ENCODE assay signal across 19 mouse cellular contexts in the genomic region with DNA sequence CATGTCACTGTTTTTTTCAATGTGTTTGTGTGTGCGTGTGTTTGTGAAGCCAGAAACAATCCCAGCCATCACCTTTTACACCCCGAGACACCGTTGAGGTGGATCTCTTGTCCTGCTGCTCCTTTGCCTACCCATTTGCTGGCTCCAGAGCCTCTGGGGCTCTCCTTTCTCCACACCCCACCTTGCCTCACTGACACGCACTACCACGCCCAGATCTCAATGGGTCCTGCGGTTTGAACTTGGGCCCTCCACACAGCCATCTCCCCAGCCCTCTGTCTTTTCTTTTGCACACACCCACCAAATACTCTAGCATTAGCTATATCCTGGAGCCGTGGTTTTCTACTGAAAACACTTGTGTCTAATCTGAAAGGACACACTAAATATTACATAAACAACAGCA. TPM values are rescaled to one million over a fixed set of nuclear protein-coding genes. Genes with fewer than 3 reads are reported as not detected.
DNase-seq lines count a peak whose midpoint lies in the region; ATAC-seq and TF ChIP-seq lines count a peak whose summit lies in the region.
"Had no signal": no experiment of that assay in that cellular context is flagged by ENCODE, and none has a peak within 500 bp of the region (broad histone marks: within the 10 kb centered on the region; RNA-seq: fewer than 3 reads in every experiment).

No protein-coding gene starts in this region.

- no peak overlapping the region for H3K4me3 ChIP-seq in intestine, embryonic 15.5 days (replicated peaks)
- H3K4me3 ChIP-seq in intestine, postnatal 0 days (ENCODE audit: low read depth, low read length), result no peak overlapping the region
- H3K4me3 ChIP-seq in liver, embryonic 13.5 days (replicated peaks), result peak overlapping the region; percentile 32
- H3K4me3 ChIP-seq: forebrain, embryonic 15.5 days; heart, embryonic 10.5 days; hindbrain, embryonic 15.5 days; limb, embryonic 12.5 days; midbrain, embryonic 10.5 days had no signal

- no peaks in the 10 kb centered on the region for H3K27me3 ChIP-seq in intestine, embryonic 15.5 days (replicated peaks)
- H3K27me3 ChIP-seq in intestine, postnatal 0 days (replicated peaks; ENCODE audit: control insufficient read depth, insufficient read depth, low read length), result no peaks in the 10 kb centered on the region
- H3K27me3 ChIP-seq in liver, embryonic 13.5 days, result no peaks in the 10 kb centered on the region
- H3K27me3 ChIP-seq: forebrain, embryonic 15.5 days; hindbrain, embryonic 15.5 days; limb, embryonic 12.5 days had no signal

- 0 out of 2 replicates have a peak, but pooled peaks cover 11% of the 10 kb centered on the region for H3K36me3 ChIP-seq in intestine, embryonic 15.5 days
- H3K36me3 ChIP-seq in intestine, postnatal 0 days (ENCODE audit: control insufficient read depth, insufficient read depth), result peaks cover 74% of the 10 kb centered on the region
- H3K36me3 ChIP-seq in liver, embryonic 13.5 days, result peaks cover 86% of the 10 kb centered on the region

- TF ChIP-seq CTCF in intestine, postnatal 0 days (IDR thresholded peaks at IDR 0.05; ENCODE audit: low read depth), result no peak

- no peaks in the 10 kb centered on the region for H3K4me1 ChIP-seq in intestine, embryonic 15.5 days (replicated peaks)
- H3K4me1 ChIP-seq in intestine, postnatal 0 days (replicated peaks; ENCODE audit: control insufficient read depth, insufficient read depth, low read length), result no peaks in the 10 kb centered on the region
- peaks cover 65% of the 10 kb centered on the region for H3K4me1 ChIP-seq in liver, embryonic 13.5 days (replicated peaks)
- H3K4me1 ChIP-seq: forebrain, embryonic 15.5 days; heart, embryonic 10.5 days; hindbrain, embryonic 15.5 days; limb, embryonic 12.5 days; midbrain, embryonic 10.5 days had no signal

- H3K9me3 ChIP-seq in intestine, embryonic 15.5 days, result no peaks in the 10 kb centered on the region
- H3K9me3 ChIP-seq in intestine, postnatal 0 days (ENCODE audit: control insufficient read depth), result no peaks in the 10 kb centered on the region
- no peaks in the 10 kb centered on the region for H3K9me3 ChIP-seq in liver, embryonic 13.5 days (replicated peaks)
- H3K9me3 ChIP-seq: forebrain, embryonic 15.5 days; heart, embryonic 10.5 days; hindbrain, embryonic 15.5 days; limb, embryonic 12.5 days; midbrain, embryonic 10.5 days had no signal

- no peak overlapping the region for H3K27ac ChIP-seq in intestine, embryonic 15.5 days
- no peak overlapping the region for H3K27ac ChIP-seq in intestine, postnatal 0 days (ENCODE audit: low read depth, low read length)
- H3K27ac ChIP-seq in liver, embryonic 13.5 days, result peak overlapping the region; percentile 99
- H3K27ac ChIP-seq: forebrain, embryonic 15.5 days; heart, embryonic 10.5 days; hindbrain, embryonic 15.5 days; limb, embryonic 12.5 days; midbrain, embryonic 10.5 days had no signal

- H3K9ac ChIP-seq in intestine, embryonic 15.5 days, result no peak overlapping the region
- H3K9ac ChIP-seq in intestine, postnatal 0 days (ENCODE audit: low read depth, low read length), result no peak overlapping the region
- peak overlapping the region; percentile 70 for H3K9ac ChIP-seq in liver, embryonic 13.5 days
- H3K9ac ChIP-seq: forebrain, embryonic 15.5 days; hindbrain, embryonic 15.5 days; limb, embryonic 12.5 days; lung, embryonic 14.5 days had no signal

- DNase-seq in liver, embryonic 13.5 days, result peak; percentile 42
- no peak for DNase-seq in urinary bladder, adult 18-20 months (ENCODE audit: low spot score in 2 of 2)
- DNase-seq in cerebellum, postnatal 14 days, result no peak
- DNase-seq in thymus, postnatal 14 days, result no peak
- DNase-seq: adrenal gland, postnatal 36 days; cerebellum, adult 2 months; kidney, postnatal 4 days; lung, embryonic 14.5 days; right cerebral cortex, postnatal 4 days; thymus, adult 18-20 months had no signal

- ATAC-seq in intestine, embryonic 15.5 days, result peak; percentile 78
- ATAC-seq in intestine, postnatal 0 days, result no peak
- ATAC-seq in erythroblast, adult 5-6 weeks (replicated peaks; ENCODE audit: low FRiP score, poor library complexity, severe bottlenecking), result peak; percentile 74
- ATAC-seq in liver, embryonic 13.5 days (ENCODE audit: low read depth), result peak; percentile 85
- ATAC-seq in megakaryocyte progenitor cell, adult 5-6 weeks (replicated peaks; ENCODE audit: poor library complexity), result peak; percentile 64
- ATAC-seq: forebrain, embryonic 15.5 days had no signal

- WGBS in intestine, embryonic 15.5 days, result 88% methylated on average over 7 of the region's 7 CpGs
- WGBS in intestine, postnatal 0 days, result 75% methylated on average over 7 of the region's 7 CpGs
- 36% methylated on average over 7 of the region's 7 CpGs for WGBS in liver, embryonic 13.5 days (ENCODE audit: insufficient replicate concordance)

- H3K4me2 ChIP-seq in intestine, embryonic 15.5 days (replicated peaks), result no peak overlapping the region
- H3K4me2 ChIP-seq in intestine, postnatal 0 days (replicated peaks; ENCODE audit: low read depth), result no peak overlapping the region
- peak overlapping the region; percentile 67 for H3K4me2 ChIP-seq in liver, embryonic 13.5 days
- H3K4me2 ChIP-seq: forebrain, embryonic 15.5 days; hindbrain, embryonic 15.5 days; limb, embryonic 12.5 days; lung, embryonic 14.5 days had no signal

RNA-seq across cellular contexts. Expression of gene Med21, which starts 30.4 kb away (rescaled TPM):
- 124 and 128 TPM in 2 replicates for polyA plus RNA-seq in intestine, embryonic 15.5 days (2015; fragmentation: Nextera tagmentation; extraction: Ambion mirVana)
- polyA plus RNA-seq in intestine, postnatal 0 days (2015; fragmentation: Nextera tagmentation; extraction: Ambion mirVana), result 87.5 and 87.6 TPM in 2 replicates
- 59.4 and 67.9 TPM in 2 replicates for total RNA-seq in erythroblast, adult 5-6 weeks (2015; ENCODE audit: low replicate concordance)
- 55.9 and 96.7 TPM in 2 replicates for total RNA-seq in erythroblast, adult 5-6 weeks (2017; ENCODE audit: low replicate concordance)
- polyA plus RNA-seq in liver, embryonic 13.5 days (2015; fragmentation: Nextera tagmentation; extraction: Ambion mirVana), result 68.3 and 74.2 TPM in 2 replicates
- total RNA-seq in megakaryocyte progenitor cell, adult 5-6 weeks (2015), result 222 and 260 TPM in 2 replicates
- total RNA-seq in megakaryocyte progenitor cell, adult 5-6 weeks (2017), result 190 and 247 TPM in 2 replicates

RNA-seq across cellular contexts. Expression of gene Tm7sf3, which starts 30.7 kb away (rescaled TPM):
- 28.2 and 32.5 TPM in 2 replicates for polyA plus RNA-seq in intestine, embryonic 15.5 days (2015; fragmentation: Nextera tagmentation; extraction: Ambion mirVana)
- polyA plus RNA-seq in intestine, postnatal 0 days (2015; fragmentation: Nextera tagmentation; extraction: Ambion mirVana), result 58.7 and 61.9 TPM in 2 replicates
- 18.6 and 27.8 TPM in 2 replicates for total RNA-seq in erythroblast, adult 5-6 weeks (2015; ENCODE audit: low replicate concordance)
- total RNA-seq in erythroblast, adult 5-6 weeks (2017; ENCODE audit: low replicate concordance), result 33.0 TPM in 2 replicates
- 32.7 and 36.3 TPM in 2 replicates for polyA plus RNA-seq in liver, embryonic 13.5 days (2015; fragmentation: Nextera tagmentation; extraction: Ambion mirVana)
- 78.9 and 81.3 TPM in 2 replicates for total RNA-seq in megakaryocyte progenitor cell, adult 5-6 weeks (2015)
- 92.5 and 99.5 TPM in 2 replicates for total RNA-seq in megakaryocyte progenitor cell, adult 5-6 weeks (2017)

RNA-seq across cellular contexts. Expression of gene Ints13, which starts 34.3 kb away (rescaled TPM):
- polyA plus RNA-seq in intestine, embryonic 15.5 days (2015; fragmentation: Nextera tagmentation; extraction: Ambion mirVana), result 55.0 and 59.7 TPM in 2 replicates
- 15.7 and 16.1 TPM in 2 replicates for polyA plus RNA-seq in intestine, postnatal 0 days (2015; fragmentation: Nextera tagmentation; extraction: Ambion mirVana)
- 82.4 and 93.6 TPM in 2 replicates for total RNA-seq in erythroblast, adult 5-6 weeks (2015; ENCODE audit: low replicate concordance)
- total RNA-seq in erythroblast, adult 5-6 weeks (2017; ENCODE audit: low replicate concordance), result 130 and 134 TPM in 2 replicates
- polyA plus RNA-seq in liver, embryonic 13.5 days (2015; fragmentation: Nextera tagmentation; extraction: Ambion mirVana), result 39.4 and 54.8 TPM in 2 replicates
- 93.9 and 117 TPM in 2 replicates for total RNA-seq in megakaryocyte progenitor cell, adult 5-6 weeks (2015)
- 86.4 and 122 TPM in 2 replicates for total RNA-seq in megakaryocyte progenitor cell, adult 5-6 weeks (2017)

RNA-seq across cellular contexts. Expression of gene Fgfr1op2, which starts 34.9 kb away (rescaled TPM):
- 89.5 and 91.2 TPM in 2 replicates for polyA plus RNA-seq in intestine, embryonic 15.5 days (2015; fragmentation: Nextera tagmentation; extraction: Ambion mirVana)
- 75.1 and 78.8 TPM in 2 replicates for polyA plus RNA-seq in intestine, postnatal 0 days (2015; fragmentation: Nextera tagmentation; extraction: Ambion mirVana)
- 137 and 183 TPM in 2 replicates for total RNA-seq in erythroblast, adult 5-6 weeks (2015; ENCODE audit: low replicate concordance)
- total RNA-seq in erythroblast, adult 5-6 weeks (2017; ENCODE audit: low replicate concordance), result 193 and 249 TPM in 2 replicates
- 89.1 and 99.7 TPM in 2 replicates for polyA plus RNA-seq in liver, embryonic 13.5 days (2015; fragmentation: Nextera tagmentation; extraction: Ambion mirVana)
- total RNA-seq in megakaryocyte progenitor cell, adult 5-6 weeks (2015), result 156 and 161 TPM in 2 replicates
- 134 and 154 TPM in 2 replicates for total RNA-seq in megakaryocyte progenitor cell, adult 5-6 weeks (2017)
